Mouse (Mus musculus) CD4-positive helper T cell, adult 2 months (primary cell): ENCODE results near the gene Slitrk2.

Experiments used
- DNase-seq: peaks from one replicate; pipeline ENCODE4 v3.0.0-alpha.2; 2012; ENCODE audit warnings: low read depth, missing footprints, low spot score

The Slitrk2 gene

DNA sequence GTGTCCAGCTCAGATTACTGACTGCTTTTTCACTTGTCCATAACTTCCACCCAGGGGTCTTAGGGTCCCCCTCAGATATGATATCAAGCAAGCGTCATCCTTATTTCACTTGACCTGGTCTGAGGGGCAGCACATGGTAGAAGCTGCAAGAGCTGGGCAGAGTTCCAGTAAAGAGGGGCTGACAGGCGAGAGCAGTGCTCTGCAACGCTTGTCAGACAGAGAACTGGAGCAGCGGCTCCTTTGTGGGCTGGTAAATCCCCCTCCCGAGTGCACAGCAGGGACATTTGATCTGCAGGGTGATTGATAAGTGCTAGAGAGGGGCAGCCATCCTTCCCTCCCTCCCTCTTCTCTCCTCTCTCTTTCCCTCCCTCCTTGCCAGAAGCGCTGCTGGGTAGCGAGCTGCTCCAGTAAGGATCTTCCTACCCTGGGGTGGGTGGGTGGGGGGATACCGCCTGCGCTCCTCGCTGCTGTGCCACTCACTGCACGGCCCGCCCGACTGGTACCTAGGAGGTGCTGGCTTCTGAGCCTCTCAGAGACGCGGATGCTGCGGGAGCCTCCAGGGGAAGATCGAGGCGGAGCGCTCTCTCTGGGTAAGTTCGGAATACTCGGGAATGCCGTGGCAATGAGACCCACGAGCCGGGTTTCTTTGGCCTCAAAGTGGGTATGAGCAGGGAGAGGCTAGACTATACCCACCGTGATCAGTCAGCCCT is at the start of gene Slitrk2:
Gene Slitrk2 (plus strand): TSS at position 408 of the 710 bp plus-strand sequence.
- DNase-seq, result no peak

DNA sequence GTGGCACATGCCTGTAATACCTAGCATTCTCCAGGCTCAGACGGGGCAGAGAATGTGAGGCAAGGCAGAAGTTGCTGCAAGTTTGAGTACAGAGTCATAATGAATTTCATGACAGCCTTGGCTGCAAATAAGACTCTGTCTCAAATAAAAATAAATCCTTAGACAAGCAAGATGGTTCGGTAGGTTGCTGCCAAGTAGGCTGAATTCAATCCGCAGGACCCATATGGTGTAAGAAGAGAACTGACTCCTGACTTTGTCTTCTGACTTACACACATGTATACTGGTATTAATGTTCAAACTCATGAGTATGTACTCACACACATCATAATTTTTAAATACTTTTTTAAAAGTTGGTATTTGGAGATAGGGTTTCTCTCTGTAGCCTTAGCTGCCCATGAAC is 43.6 kb upstream of the Slitrk2 start:
- DNase-seq, result no peak

DNA sequence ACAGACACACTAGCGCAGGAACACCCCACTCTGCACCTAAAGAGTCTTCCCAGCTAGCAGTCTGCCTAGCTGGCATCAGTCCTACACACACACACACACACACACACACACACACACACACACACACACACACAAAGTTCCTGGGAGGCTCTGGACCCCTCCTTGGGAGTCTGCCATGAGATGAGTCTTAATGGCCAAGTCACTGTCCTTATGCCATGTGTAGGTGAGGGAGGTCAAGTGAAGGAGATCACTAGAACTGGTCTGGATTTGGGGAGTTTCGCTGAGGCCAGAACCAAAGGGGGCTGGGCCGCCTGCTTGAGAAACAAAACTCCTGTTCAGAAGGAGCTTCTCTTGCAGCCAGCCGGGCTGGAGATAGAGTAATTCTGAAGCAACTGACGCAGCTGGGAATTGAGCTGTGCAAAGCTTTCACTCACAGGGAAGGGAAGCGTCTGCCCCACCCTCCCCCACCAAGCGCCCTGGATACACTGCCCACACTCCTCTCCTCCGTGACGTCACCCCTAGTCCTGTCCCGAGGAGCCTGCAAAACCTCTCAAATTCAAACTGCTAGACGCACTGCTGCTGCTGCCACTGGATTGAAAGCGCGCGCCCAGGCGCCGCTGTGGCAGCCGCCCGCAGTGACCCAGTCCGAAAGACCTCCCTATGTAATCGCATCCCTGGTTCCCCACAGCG is 3.5 kb downstream of the Slitrk2 start:
- DNase-seq, result no peak

DNA sequence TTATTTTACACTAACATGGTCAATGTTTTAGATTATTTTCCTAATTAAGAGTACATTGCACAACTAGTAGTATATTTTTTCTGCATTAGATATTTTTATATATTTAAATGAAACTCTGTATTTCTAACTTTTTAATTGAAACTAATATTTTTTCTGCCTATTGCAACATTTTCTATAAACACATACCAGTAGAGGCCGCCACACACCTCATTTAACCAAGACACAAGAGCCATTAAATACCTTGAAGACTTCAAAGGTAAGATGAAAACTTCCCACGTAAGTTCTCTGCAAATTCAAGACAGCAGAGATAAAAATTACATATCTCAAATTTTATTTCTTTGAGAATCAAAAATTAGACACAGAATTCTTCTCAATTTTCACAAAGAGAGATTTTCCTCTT is 8.2 kb downstream of the Slitrk2 start:
- no peak for DNase-seq

DNA sequence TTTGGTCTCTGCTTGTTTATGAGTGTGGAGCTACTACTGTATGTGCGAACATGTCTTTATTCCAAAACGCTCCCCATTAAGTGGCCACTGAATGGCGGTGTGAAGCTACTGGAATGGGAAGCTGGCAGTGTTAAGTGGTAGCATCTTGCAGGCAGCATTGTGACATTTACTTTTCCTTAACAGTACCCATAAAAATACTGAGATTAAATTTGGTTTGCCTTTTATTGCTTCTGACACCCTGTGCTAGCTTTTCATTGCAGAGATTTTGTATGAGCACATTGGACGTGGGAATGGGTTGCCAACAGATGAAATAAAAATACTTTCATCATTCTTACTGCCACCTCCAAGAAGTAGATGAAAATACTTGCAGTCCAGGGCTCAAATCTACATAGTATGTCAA is 27.8 kb downstream of the Slitrk2 start:
- DNase-seq, result no peak

DNA sequence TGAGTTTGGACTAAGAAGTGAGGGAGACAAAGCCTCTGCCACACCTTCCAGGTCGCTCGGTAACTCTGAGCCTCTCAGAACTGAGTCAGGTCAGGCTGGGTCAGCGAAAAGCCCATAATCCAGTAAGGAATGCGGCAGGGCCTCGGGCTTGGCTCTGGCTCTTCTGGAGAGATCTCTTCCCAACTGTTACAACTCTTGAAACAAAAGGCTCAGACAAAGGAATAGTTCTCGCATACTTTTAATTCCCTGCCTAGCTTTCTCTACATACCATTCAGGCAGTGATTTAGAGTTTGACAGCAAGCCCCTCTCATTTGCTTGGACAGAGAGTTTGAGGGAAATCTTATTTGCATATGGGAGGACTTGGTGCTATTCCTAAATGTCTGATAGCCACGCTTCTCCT is 29.5 kb downstream of the Slitrk2 start:
- no peak for DNase-seq
